In genomic region chr9:95959732-95960428, GRCm38 (mm10) we compare ENCODE assay signal across 21 mouse cellular contexts. TPM values are rescaled to one million over a fixed set of nuclear protein-coding genes. Genes with fewer than 3 reads are reported as not detected.
DNase-seq lines count a peak whose midpoint lies in the region; ATAC-seq and TF ChIP-seq lines count a peak whose summit lies in the region.
"Had no signal": no experiment of that assay in that cellular context is flagged by ENCODE, and none has a peak within 500 bp of the region (broad histone marks: within the 10 kb centered on the region; RNA-seq: fewer than 3 reads in every experiment).

No protein-coding gene starts in this region.

- no peak overlapping the region for H3K4me2 ChIP-seq in heart, postnatal 0 days (ENCODE audit: low read depth, low read length)
- H3K4me2 ChIP-seq in intestine, embryonic 16.5 days (ENCODE audit: low read depth, low read length): no peak overlapping the region
- H3K4me2 ChIP-seq: heart, embryonic 15.5 days; midbrain, embryonic 12.5 days; neural tube, embryonic 15.5 days had no signal

- no peak for ATAC-seq in heart, postnatal 0 days (ENCODE audit: insufficient read depth, low read depth)
- peak; percentile 85 for ATAC-seq in intestine, embryonic 16.5 days

- H3K36me3 ChIP-seq in heart, postnatal 0 days (replicated peaks; ENCODE audit: control insufficient read depth, insufficient read depth, low read length): peaks cover 13% of the 10 kb centered on the region; the same call in 1 of the 2 replicates
- no peaks in the 10 kb centered on the region for H3K36me3 ChIP-seq in intestine, embryonic 16.5 days (ENCODE audit: control insufficient read depth, insufficient read depth, low read length)

- WGBS in heart, postnatal 0 days: 86% methylated on average over 3 of the region's 3 CpGs
- 79% methylated on average over 3 of the region's 3 CpGs for WGBS in intestine, embryonic 16.5 days

- TF ChIP-seq CTCF in heart, postnatal 0 days (IDR thresholded peaks at IDR 0.05; ENCODE audit: low read depth): no peak

- H3K27me3 ChIP-seq in heart, postnatal 0 days (ENCODE audit: control insufficient read depth, insufficient read depth, low read length): no peaks in the 10 kb centered on the region
- no peaks in the 10 kb centered on the region for H3K27me3 ChIP-seq in intestine, embryonic 16.5 days (replicated peaks; ENCODE audit: control insufficient read depth, insufficient read depth, low read length)
- H3K27me3 ChIP-seq: heart, embryonic 15.5 days; midbrain, embryonic 12.5 days; neural tube, embryonic 15.5 days had no signal

- no peaks in the 10 kb centered on the region for H3K4me1 ChIP-seq in heart, postnatal 0 days (ENCODE audit: control insufficient read depth, insufficient read depth)
- H3K4me1 ChIP-seq in intestine, embryonic 16.5 days (ENCODE audit: control insufficient read depth, insufficient read depth, low read length): peaks cover 8% of the 10 kb centered on the region

- DNase-seq in heart, postnatal 0 days (ENCODE audit: low spot score): no peak
- no peak for DNase-seq in heart, adult 9 months (ENCODE audit: low spot score in 2 of 2)
- DNase-seq in naive thymus-derived CD4-positive, alpha-beta T cell, adult 2 months (ENCODE audit: low read depth): peak; percentile 19
- peak; percentile 24 for DNase-seq in thymus, postnatal 4 days
- no peak for DNase-seq in retina, postnatal 1 day
- DNase-seq in adrenal gland, adult (ENCODE audit: inconsistent age in 2 of 2, low spot score in 1 of 2): no peak
- no peak for DNase-seq in urinary bladder, adult 18-20 months (ENCODE audit: low spot score in 2 of 2)
- DNase-seq: adrenal gland, adult 2 months; cerebellum, adult 2 months; cerebellum, postnatal 36 days; gastrocnemius, adult 2 months; heart, adult 18-20 months; kidney, adult 9 months; kidney, postnatal 36 days; left cerebral cortex, postnatal 4 days; lung, adult 18-20 months had no signal

- TF ChIP-seq EP300 in heart, postnatal 0 days (IDR thresholded peaks at IDR 0.05; ENCODE audit: low read depth): no peak

- no peak overlapping the region for H3K4me3 ChIP-seq in heart, postnatal 0 days (ENCODE audit: low read depth, low read length)
- H3K4me3 ChIP-seq in intestine, embryonic 16.5 days (ENCODE audit: low read length): no peak overlapping the region
- H3K4me3 ChIP-seq: gastrocnemius, adult 2 months; heart, embryonic 15.5 days; hindbrain, embryonic 10.5 days; midbrain, embryonic 12.5 days; neural tube, embryonic 15.5 days had no signal

- no peak overlapping the region for H3K9ac ChIP-seq in heart, postnatal 0 days (replicated peaks; ENCODE audit: low read depth, low read length)
- no peak overlapping the region for H3K9ac ChIP-seq in intestine, embryonic 16.5 days (ENCODE audit: low read depth, low read length)
- H3K9ac ChIP-seq: heart, embryonic 15.5 days; midbrain, embryonic 12.5 days; neural tube, embryonic 15.5 days had no signal

- H3K27ac ChIP-seq in heart, postnatal 0 days (ENCODE audit: low read depth): peak overlapping the region; percentile 44; the same call in 1 of the 2 replicates
- H3K27ac ChIP-seq in intestine, embryonic 16.5 days (ENCODE audit: low read length): peak overlapping the region; percentile 43
- H3K27ac ChIP-seq: gastrocnemius, adult 2 months; heart, embryonic 15.5 days; hindbrain, embryonic 10.5 days; midbrain, embryonic 12.5 days; neural tube, embryonic 15.5 days had no signal

- no peaks in the 10 kb centered on the region for H3K9me3 ChIP-seq in heart, postnatal 0 days (replicated peaks; ENCODE audit: control insufficient read depth, low read length)
- H3K9me3 ChIP-seq in intestine, embryonic 16.5 days (ENCODE audit: control insufficient read depth, low read length): no peaks in the 10 kb centered on the region
- H3K9me3 ChIP-seq: heart, embryonic 15.5 days; hindbrain, embryonic 10.5 days; midbrain, embryonic 12.5 days; neural tube, embryonic 15.5 days had no signal

RNA-seq across cellular contexts. Expression of gene Xrn1, which starts 5.3 kb away (rescaled TPM):
- 9.7 and 14.0 TPM in 2 replicates for total RNA-seq in heart, postnatal 0 days (2014; rRNA removed; ENCODE audit: low replicate concordance)
- 7.4 and 8.8 TPM in 2 replicates for polyA plus RNA-seq in heart, postnatal 0 days (2015; fragmentation: Nextera tagmentation; extraction: Ambion mirVana)
- polyA plus RNA-seq in intestine, embryonic 16.5 days (2015; fragmentation: Nextera tagmentation; extraction: Ambion mirVana): 10.1 and 11.3 TPM in 2 replicates

Comparison
In these comparisons a context has a peak if more than half of its experiments do, and no peak if none do; other contexts are left out.
1. DNase-seq: peak in naive thymus-derived CD4-positive, alpha-beta T cell, adult 2 months (single experiment) and thymus, postnatal 4 days (single experiment); none in heart, postnatal 0 days (single experiment), heart, adult 9 months (0 of 2), retina, postnatal 1 day (single experiment), adrenal gland, adult (0 of 2) and urinary bladder, adult 18-20 months (0 of 2).